Mouse (Mus musculus) kidney, adult 2 months (tissue): ENCODE measurements at regions not wholly inside any gene's neighbourhood (a gene's known extent, or its start where the extent isn't known, plus 50 kb on each side); places are given as distances from the start of the nearest gene placed in this dataset.
A peak's percentile ranks its signal among the peaks of the same experiment; 100 is the strongest.

Experiments
- DNase-seq: peaks from one replicate; pipeline ENCODE4 v3.0.0; 2021
- H3K27ac ChIP-seq: fragments of 200-500 bp; 2 replicates; pipeline ENCODE4 v1.5.1; 2012; ENCODE audit warnings: low read depth, low read length, control low read depth, inconsistent platforms; ENCODE audit not compliant: insufficient read depth
- H3K27me3 ChIP-seq: fragments of 200-500 bp; replicated peaks from 2 replicates; pipeline ENCODE4 v1.6.1; 2012; ENCODE audit warnings: mild to moderate bottlenecking, moderate library complexity, low read length, inconsistent platforms; ENCODE audit not compliant: control insufficient read depth, insufficient read depth
- H3K36me3 ChIP-seq: fragments of 200-500 bp; 2 replicates; pipeline ENCODE4 v1.6.1; 2012; ENCODE audit warnings: mild to moderate bottlenecking, moderate library complexity, low read length, inconsistent platforms; ENCODE audit not compliant: control insufficient read depth, insufficient read depth
- H3K4me1 ChIP-seq: fragments of 200-500 bp; 2 replicates; pipeline ENCODE4 v1.6.1; 2011; ENCODE audit warnings: low read length; ENCODE audit not compliant: control insufficient read depth, insufficient read depth
- H3K4me3 ChIP-seq: fragments of 200-500 bp; 2 replicates; pipeline ENCODE4 v1.5.1; 2011; ENCODE audit warnings: mild to moderate bottlenecking, low read depth, low read length, control low read depth; ENCODE audit not compliant: insufficient read depth
- CTCF ChIP-seq: fragments of 200-500 bp; conservative IDR thresholded peaks from 2 replicates; pipeline ENCODE4 v1.5.1; 2011; ENCODE audit warnings: low read depth, mild to moderate bottlenecking, control low read depth, low read length, moderate library complexity, mixed read lengths; ENCODE audit not compliant: insufficient read depth, insufficient read length
- POLR2A ChIP-seq: fragments of 200-500 bp; IDR thresholded peaks from one replicate; pipeline ENCODE4 v1.6.1; 2011; ENCODE audit warnings: low read depth, low read length, control low read depth
- WGBS: fragments of 180-500 bp; shearing (Covaris S2); methylation state at CpG from one replicate; pipeline ENCODE4 v1.1.7; 2018; 5-methylcytosine and 5-hydroxymethylcytosine counted together

DNA sequence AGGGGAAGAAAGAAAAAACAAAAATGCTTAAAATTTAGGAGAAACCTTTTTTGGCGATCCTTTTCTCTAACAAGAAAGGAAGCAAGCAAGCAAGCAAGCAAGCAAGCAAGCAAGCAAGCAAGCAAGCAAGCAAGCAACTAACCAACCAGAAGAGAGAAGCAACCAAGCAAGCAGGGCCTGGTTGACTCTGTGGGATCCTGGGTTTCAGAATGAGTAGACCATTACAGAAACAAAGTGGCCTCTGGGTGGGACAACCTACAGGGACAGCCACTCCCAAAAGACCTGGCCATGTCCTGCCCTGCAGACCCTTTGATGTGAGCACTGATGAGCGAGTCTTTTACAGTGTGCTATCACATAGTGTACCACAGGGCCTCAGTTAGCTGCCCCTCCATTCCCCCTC, 211.6 kb downstream of the 4933412E24Rik start:
- Histone ChIP-seq H3K4me3 (no peak overlapping the region), H3K36me3 (no peaks in the 10 kb centered on the region), H3K27me3 (no peaks in the 10 kb centered on the region), H3K4me1 (no peaks in the 10 kb centered on the region; the same call in 1 of the 2 replicates), H3K27ac (no peak overlapping the region)
- no peak for DNase-seq
- 95% methylated on average over 2 of the region's 2 CpGs for WGBS
- TF ChIP-seq POLR2A (no peak), CTCF (no peak)

DNA sequence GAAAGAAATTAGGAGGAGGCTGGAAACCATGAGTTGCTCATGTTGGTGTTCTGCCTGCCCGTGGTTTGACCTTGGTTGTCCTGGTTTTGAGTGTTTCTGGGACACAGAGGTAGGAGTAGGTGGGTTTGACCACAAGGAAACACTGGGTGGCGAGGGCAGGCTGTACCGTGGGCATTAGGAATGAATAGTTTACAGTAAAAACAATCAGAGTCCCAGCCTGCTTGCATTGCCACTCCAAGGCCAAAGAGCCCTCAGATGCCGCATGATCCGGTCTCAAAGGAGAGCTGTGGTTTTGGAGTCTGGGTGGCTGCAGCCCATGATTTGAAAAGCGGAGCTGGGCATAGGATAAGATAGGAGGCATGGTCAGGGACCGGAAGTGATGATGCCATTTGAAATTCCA, 212.0 kb downstream of the 4933412E24Rik start:
- Histone ChIP-seq H3K36me3 (no peaks in the 10 kb centered on the region), H3K4me1 (no peaks in the 10 kb centered on the region; the same call in 1 of the 2 replicates), H3K4me3 (no peak overlapping the region), H3K27ac (no peak overlapping the region), H3K27me3 (no peaks in the 10 kb centered on the region)
- no peak for DNase-seq
- WGBS: 93% methylated on average over 7 of the region's 7 CpGs
- TF ChIP-seq CTCF (no peak), POLR2A (no peak)

- no peaks in the 10 kb centered on the region for H3K36me3 ChIP-seq
- 69% methylated on average over 7 of the region's 7 CpGs for whole genome bisulfite sequencing
- no peaks in the 10 kb centered on the region; the same call in 1 of the 2 replicates for H3K4me1 ChIP-seq
- no peak overlapping the region for H3K27ac ChIP-seq
- DNase-seq: no peak
- no peak for TF ChIP-seq POLR2A
- no peak for TF ChIP-seq CTCF
- H3K27me3 ChIP-seq: no peaks in the 10 kb centered on the region
- no peak overlapping the region for H3K4me3 ChIP-seq
Observed at GRCm38 (mm10) chr15:59802276-59802675, 214.1 kb downstream of the 4933412E24Rik start.

DNA sequence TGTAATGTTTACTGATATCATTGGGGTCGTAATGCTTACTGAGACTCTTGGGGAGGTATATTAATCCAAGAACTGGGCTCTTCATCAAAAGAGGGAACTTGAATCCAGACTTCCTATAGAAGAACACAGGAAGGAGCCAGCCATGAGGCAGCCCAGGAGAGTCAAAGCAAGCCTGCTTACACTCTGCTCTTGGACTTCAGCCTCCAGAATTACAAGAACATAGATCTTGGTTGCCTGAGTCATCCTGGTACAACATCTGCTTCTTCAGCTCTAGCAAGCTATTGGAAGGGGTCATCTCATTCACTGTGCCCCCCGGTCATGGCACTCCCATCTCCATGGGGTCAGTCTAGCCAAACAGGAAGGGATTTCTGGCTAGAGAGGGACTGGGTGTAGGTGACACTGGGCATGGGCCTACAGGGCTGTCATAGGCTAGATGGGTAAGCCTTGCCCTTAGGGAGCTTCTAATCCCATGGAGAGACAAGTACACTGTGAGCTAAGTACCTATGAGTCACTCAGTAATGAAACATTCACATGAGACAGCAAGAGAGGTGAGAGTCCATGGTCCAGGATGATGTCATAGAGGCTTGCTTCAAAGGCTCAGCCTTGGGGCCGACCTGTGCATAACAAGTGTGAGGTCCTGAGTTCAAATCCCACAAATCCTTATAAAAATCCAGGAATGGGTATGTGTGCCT, 217.1 kb downstream of the 4933412E24Rik start:
- no peaks in the 10 kb centered on the region for H3K36me3 ChIP-seq
- no peak for TF ChIP-seq POLR2A
- no peak for TF ChIP-seq CTCF
- no peak overlapping the region for H3K4me3 ChIP-seq
- H3K27ac ChIP-seq: no peak overlapping the region
- 89% methylated on average over 3 of the region's 3 CpGs for WGBS
- DNase-seq: peak; percentile 21
- no peaks in the 10 kb centered on the region for H3K27me3 ChIP-seq
- no peaks in the 10 kb centered on the region for H3K4me1 ChIP-seq

DNA sequence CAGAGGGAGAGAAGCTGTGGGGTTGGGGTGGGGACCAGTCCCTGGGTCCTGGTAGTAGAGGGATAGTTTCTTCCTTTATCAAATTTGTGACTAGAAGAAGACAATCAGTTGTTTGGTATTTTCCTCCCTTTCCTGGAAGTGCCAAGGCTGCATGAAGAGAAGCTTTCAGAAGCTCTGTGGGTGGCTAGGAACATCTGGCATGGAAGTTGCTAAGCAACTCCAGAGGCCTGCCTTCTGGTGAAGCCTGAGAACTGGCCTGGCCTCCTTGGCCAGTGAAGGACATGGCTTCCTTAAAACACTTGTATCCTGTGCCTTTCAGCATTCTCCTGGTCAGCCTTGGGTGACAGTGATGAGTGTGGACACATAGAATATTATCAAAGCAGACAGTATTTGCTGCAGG, 217.9 kb downstream of the 4933412E24Rik start:
- Histone ChIP-seq H3K27ac (no peak overlapping the region), H3K4me1 (no peaks in the 10 kb centered on the region), H3K27me3 (no peaks in the 10 kb centered on the region), H3K36me3 (no peaks in the 10 kb centered on the region), H3K4me3 (no peak overlapping the region)
- TF ChIP-seq POLR2A (no peak), CTCF (no peak)
- no peak for DNase-seq

DNA sequence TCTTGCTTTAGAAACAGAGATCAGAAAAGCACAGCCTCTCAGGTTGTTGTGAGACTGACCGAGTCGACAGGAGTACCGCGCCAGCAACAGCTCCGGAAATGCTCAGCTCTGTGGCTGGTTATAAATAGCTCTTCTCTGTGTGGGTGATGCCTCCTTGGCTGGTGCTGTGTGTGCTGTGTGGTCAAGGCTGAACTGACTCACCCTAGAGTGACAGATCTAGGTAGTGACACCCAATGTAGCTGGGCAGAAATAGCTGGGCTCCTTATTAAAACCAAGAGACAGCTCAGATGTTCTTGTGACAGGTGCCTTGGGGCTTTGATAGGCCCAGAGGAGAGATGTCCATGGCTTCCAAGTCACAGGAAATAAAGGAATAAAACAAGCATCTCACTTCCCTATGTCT, 220.7 kb downstream of the 4933412E24Rik start:
- TF ChIP-seq CTCF (no peak), POLR2A (no peak)
- no peak overlapping the region for H3K27ac ChIP-seq
- H3K36me3 ChIP-seq: no peaks in the 10 kb centered on the region
- whole genome bisulfite sequencing: 68% methylated on average over 5 of the region's 5 CpGs
- DNase-seq: no peak
- no peaks in the 10 kb centered on the region for H3K4me1 ChIP-seq
- H3K4me3 ChIP-seq: no peak overlapping the region
- no peaks in the 10 kb centered on the region for H3K27me3 ChIP-seq

GRCm38 (mm10) chr15:59794871-59795270, 221.5 kb downstream of the 4933412E24Rik start:
- 89% methylated on average over 6 of the region's 6 CpGs for WGBS
- Histone ChIP-seq H3K27ac (no peak overlapping the region), H3K4me1 (no peaks in the 10 kb centered on the region), H3K36me3 (no peaks in the 10 kb centered on the region), H3K27me3 (no peaks in the 10 kb centered on the region), H3K4me3 (no peak overlapping the region)
- DNase-seq: no peak
- TF ChIP-seq POLR2A: no peak
- TF ChIP-seq CTCF: no peak
